Mouse (Mus musculus) right cerebral cortex, postnatal 36 days (tissue): ENCODE results near the gene Nxn.

Experiments used
- DNase-seq, 2 experiments: peaks; one replicate each; pipeline ENCODE4 v3.0.0; 2022; ENCODE audit warnings: low spot score in 2 of 2, mixed read lengths in 1 of 2

Gene Nxn

DNA sequence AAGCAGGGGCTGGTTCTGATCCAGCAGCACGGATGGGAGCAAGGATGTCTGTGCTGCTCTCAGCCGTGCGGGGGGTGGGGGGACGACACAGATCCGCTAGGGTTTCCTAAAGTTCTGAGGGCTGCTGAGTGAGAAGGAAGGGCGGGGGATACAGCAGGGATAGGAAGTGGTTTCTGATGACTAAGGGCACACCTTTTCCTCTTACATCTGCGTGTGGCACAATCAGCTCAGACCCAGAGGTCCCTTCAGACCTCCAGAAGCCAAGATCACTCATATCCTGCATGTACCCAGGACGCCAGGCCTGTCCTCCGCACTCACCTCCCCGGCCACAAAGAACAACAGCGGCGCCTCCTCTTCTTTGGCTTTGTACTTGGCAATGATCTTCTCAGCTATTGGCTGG, 137.7 kb downstream of the Nxn start:
- no peak for DNase-seq

DNA sequence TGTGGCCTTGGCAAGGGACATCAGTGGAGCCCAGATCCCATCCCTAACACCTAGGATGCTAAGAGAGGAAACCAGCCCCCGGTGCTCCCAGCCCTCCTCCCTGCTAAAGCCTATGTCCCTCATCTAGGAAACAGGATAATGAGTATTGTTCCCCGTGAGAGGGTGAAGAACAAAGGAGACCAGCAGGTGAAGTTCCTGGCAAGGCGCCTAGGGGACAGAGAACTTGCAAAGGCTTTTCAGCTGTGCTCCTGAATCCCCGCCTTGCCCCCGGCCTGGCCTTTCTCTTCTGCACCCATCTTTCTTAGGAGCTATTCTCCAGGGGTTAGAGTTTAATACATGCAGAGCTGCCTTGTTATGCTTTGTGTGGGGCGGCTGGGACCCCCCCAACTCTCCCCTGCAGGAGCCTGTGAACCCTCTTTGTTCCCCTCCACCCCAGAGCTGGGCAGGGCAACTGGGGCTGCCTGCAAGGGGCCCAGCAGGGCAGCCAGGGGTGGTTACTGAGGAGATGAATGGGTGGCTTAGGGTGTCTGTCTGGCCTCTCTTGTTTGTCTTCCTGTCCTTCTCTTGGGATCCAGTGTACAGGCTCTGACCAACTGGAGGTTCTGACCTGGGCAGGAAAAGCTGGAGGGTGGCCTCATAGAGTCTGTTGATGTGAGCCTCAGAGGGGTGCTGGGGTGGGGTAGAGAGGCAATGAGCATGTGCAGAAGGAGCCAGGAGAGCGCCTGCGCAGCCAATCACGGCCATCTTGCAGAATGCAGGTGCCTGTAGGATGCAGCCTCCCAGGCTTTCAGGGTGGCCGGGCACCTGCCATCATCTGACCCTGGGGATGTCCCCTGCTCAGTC, 138.5 kb downstream of the Nxn start:
- no peak for DNase-seq

DNA sequence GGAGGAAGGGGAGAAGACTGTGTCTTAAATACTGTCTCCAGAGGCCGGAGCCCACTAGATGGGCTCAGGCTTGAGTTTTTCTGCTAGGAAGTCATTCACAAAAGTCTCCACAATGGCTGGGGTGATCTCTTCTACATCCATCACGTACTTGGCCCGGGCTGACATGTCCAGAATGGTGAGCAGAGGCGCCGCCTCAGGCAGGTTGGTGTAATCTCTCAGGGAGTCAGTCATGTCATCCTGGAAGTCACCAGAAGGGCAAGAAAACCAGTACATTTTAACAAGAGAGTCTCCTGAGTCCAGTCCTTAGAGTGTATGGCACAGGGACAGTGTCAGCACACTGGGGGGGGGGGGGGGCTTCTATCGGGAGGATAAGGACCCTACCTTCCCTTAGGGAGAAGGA, 140.4 kb downstream of the Nxn start:
- DNase-seq, result no peak

DNA sequence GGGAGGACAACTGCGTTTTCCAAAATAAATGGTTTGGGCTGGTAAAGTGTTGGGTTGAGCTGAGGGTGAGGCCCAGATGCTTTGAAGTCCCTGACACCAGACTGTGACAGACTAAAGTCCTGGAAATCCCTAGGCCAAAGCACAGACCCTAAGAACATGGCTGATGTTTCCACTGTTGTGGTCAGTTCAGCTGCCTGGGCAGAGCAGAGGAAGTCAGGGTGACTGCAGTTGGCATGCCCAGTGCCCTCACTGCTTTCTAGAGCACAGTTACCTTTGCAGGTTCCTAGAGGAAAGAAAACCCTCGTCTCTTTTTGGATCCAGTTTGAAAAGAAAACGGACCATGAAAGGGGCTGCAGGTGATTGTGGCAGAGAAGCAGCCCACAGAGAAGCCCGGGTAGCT, 141.6 kb downstream of the Nxn start:
- DNase-seq, result no peak

DNA sequence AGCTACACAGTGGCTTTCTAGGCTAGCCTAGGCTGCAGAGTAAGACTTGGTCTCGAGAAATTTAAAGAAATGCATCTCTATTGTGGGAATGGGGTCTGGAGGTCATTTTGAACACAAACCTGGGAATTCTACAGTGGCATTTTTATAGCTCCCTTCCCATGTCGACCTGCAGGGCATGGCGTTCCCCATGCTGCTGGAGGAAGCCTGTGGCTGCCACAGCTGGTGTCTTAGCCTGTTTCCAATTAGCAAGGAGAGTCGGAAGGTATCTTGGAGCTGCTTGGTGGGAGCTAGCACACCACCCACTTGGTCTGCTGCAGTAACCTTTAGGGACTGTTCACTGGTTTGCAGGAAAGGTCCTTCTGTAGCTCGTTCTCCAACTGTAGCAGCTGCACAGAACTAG, 142.8 kb downstream of the Nxn start:
- DNase-seq, result no peak

DNA sequence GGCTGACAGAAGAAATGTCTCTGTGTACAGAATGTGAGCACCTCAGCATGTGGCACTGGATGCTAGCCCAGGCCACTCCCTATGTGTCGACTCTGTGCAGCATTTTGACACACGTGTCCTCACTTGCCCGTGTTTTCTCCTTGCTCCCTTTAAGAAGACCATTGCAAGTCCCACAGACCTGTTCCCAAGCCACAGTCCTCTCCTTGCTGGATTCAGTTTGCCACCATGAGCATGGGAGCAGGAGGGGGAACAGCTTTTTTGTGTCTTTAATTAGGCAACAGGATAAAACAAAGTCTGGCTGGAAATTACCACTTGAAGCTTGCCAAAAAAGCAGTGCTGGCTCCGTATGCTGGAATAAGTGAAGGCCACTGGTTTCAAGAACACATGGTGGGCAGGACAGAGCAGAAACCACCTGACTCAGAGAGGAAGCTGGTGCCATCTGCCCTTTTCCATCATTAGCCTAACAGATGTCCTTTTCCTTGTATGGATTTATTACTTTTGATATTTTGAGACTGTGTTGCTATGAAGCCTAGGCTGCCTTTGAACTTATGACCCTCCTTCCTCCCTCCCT, 143.4 kb downstream of the Nxn start:
- no peak for DNase-seq

DNA sequence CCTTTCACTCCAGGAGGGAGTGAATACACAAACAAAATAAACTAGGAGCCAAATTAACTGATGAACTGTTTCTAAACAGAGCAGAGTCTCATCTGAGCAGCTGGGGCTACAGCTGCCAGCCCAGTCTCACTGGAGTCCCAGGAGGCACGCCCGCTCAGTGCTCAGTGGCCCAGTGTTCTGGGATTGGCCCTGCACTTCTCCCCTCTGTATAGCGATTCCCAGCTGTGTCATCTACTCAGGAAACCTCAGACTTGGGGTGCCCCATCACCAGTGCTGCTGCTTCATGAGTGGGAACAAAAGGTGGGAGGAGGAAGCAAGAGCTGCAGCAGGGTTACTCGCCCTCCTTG, 145.0 kb downstream of the Nxn start:
- DNase-seq, result no peak

DNA sequence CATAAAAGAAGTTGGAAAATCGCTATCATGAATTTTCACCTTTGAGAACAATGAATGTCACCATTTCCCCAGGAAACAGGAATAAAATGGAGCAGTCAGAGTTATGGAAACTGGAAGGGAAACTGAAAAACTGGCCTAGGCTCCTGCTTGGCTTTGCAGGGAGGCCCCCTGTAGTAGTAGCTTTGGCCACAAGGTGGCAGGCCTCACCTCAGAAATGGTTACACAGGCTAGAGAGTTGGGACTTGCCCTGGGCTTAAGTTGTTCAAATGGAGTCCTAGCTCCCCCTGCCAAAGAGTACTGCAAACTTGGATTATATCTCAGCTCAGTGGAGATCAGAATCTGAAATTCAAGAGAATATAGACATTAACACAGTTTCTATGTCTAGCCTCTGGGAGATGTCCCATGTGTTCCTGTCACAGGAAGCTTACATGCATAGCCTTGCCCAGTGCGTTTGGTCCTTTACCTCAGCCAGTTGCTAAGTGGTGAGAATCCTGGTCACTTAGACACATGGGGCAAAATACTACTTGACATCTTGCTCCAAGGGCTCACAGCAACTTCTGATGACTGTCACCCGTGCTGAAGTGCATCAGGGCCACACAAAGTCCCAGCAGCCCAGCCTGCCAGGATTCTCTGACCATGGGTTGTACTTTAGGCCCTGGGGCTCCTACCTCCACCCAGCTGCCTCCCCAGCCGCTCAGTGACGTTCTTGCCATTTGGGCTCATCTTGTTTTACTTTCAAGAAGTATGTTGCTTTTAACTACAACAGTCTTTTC, 145.6 kb downstream of the Nxn start:
- peak; percentile 67 to 77 for DNase-seq

DNA sequence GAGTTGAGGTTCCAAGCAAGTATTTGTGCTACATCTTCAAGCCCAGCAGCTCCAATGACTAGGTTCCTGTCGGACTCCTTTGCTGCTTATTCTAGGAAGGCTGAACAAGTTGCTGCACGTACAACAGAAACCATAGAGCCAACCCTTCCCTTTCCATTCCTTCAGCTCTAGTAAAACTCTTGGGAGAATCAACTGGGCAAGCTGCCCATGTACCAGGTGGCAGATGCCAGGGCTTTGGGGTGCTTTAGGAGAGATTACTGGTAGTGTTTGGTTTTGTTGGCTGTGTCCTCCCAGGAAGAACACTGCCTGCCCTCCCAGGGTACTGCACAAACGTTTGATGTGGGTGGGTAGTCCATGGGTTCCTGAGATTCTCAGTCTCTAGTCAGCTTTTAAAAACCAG, 146.9 kb downstream of the Nxn start:
- no peak for DNase-seq

DNA sequence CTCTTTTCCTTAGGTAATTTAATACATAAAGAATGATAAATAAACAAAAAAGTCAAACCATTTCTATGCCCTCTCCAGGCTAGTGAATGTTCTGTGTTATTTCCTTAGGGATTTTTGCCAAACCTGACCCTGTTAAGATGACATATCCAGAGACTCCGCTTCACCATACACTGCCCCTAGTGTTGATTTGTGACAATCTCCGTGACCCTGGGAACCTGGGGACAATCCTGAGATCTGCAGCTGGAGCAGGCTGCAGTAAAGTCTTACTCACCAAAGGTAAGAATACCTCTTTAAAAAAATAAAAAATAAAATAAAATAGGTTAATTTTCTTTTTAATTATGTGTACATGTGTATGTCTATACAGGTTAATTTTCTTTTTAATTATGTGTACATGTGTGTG, 151.7 kb downstream of the Nxn start:
- no peak for DNase-seq

DNA sequence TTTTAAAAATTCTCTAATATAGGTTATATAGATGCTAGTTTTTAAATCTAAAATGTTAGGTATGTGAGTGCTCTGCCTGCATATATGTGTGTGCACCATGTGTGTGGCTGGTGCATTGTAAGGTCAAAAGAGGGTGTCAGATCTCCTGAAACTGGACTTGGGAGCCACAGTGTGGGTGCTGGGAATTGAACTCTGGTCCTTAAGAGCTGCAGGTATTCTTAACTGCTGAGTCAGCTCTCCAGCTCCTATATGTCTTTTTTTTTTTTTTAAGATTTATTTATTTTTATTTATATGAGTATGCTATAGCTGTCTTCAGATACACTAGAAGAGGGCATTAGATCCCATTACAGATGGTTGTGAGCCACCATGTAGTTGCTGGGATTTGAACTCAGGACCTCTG, 152.5 kb downstream of the Nxn start:
- no peak for DNase-seq

DNA sequence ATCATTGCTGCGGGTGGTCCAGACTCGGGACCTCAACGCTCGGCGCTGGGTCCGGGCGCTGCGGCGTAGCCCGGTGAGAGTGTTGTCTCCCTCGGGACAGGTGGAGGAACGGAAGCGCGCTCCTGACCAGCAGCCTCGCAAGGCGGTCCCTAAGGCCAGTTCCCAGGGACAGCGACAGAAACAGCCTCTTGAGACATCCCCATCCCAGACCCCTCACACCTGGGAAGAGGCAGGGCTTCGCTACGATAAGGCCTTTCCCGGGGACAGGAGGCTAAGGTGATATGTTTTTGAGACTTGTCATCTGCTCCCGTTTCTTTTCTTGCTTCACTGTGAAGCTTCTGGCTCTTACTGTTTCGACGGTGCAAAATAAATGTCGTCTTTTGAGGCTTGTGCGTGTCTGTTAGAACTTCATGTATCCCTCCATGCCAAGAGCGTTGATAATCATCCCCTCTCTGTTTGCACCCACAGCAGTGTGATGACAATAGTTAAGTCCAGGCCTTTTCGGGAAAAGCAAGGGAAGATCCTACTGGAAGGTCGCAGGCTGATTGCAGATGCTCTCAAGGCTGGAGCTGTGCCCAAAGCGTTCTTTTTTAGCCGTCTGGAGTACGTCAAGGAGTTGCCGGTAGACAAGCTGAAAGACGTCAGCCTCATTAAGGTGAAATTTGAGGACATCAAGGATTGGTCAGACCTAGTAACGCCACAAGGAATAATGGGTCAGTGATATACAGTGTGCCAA, 155.0 kb downstream of the Nxn start:
- DNase-seq, result no peak

DNA sequence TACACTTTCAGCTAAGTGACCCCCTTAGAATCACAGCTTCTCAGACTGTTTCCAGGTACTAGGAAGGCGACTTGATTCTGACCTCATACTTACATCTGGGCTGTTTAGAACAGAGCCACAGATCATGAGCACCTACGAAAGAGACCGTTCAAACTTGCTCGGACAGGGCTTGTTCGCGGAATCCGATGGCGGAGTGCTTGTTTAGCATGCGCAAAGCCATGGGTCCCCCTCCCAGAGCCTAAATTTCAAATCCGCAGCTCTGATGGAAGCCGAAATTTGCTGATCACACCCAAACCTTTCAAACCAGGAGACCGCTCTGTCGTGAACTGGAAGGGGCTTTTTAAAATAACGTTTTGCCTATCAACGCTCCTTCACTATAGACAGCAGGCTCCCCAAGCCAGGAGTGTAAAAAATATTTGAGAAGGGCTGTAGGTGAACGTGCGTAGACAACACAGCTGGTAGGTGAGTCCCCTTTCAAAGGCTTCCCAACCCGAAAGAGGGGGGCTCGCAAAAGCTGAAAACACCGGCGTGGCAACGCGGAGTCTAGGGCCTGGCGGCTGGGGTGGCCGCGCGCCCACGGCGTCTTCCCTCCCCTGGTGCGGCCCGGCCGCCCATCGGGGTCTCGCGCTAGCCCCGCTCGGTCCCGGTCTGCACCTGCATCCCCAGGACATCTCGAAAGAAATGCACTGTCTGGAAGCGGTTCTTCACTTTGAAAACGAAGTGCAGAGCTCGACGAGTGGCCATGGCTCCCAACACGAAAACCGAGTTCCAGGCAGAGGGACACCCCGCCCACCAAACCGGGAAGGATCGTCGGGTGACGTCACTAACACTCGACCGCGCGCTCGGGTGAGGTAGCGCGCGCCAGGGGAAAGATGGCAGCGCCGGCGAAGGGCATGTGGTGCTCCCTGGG, 155.8 kb downstream of the Nxn start, which contains the start of the genes Mrm3 and Glod4:
Gene Mrm3 (plus strand): TSS at position 815 of the 910 bp plus-strand sequence.
Gene Glod4 (minus strand): TSS at position 825 of the 910 bp plus-strand sequence.
- DNase-seq, result peak; percentile 82 to 83

DNA sequence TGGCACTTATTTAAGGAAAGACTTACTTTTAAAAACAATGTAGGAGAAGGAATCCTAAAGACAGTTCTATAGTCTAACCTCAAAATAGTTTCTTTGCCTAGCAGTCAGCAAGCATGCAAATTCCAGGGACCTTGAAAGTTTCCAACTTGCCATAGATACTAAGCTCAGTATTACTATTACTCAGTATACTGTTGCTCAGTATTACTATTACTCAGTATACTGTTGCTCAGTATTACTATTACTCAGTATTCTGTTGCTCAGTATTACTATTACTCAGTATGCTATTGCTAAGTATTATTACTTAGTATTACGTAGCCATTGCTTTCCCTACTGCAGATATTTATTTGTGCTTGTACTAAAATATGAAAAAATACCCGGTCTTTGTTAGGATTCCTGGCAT, 159.2 kb downstream of the Nxn start:
- no peak for DNase-seq

DNA sequence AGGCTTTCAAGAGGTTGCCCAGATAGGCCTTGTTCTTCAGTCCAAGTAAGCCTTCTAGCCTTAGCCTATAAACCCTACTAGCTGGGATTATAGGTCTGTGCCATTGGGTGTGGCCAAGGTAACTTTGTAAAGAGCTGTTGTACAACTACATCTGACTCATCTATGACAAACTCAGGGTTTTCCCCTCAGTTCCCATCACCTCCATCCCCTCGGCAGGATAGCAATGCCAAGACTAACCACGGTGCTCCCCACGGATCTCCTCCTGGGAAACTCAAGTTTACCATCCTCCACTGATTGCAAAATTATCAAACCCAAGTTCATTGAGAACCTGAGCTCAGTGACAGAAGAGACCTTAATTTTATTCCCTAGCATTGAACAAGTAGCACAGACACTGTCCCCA, 162.8 kb downstream of the Nxn start:
- DNase-seq, result no peak

DNA sequence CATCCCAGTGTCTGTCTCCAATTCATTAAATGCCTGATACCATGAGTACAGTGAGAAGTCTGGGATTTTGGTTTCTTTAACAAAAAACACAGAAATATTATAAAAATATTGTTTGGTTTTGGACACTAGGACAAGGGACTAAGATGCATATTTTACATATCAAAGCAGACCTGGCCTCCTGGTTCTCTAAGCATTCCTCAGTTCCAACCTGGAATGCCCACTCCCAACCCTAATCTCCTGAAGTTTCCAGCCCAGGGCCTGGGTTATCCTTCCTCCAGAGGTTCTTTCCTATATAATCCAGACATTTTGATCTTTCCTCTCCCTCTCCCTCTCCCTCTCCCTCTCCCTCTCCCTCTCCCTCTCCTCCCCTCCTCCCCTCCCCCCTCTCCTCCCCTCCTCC, 173.9 kb downstream of the Nxn start:
- DNase-seq, result no peak

DNA sequence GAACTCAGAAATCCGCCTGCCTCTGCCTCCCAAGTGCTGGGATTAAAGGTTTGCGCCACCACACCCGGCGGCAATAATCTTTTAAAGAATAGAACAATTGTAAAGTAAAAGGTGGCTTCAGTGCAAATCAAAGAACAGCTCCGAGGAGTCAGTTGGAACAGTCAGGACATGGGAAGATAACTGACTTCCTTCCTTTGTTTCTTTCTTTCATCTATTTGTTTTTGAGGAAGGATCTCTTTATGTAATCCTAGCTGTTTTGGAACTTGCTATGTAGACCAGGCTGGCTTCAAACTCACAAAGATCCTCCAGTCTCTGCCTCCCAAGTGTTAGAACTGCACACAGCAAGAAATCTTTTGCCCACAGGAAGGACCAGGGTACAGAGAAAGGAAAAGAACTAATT, 174.3 kb downstream of the Nxn start:
- no peak for DNase-seq

DNA sequence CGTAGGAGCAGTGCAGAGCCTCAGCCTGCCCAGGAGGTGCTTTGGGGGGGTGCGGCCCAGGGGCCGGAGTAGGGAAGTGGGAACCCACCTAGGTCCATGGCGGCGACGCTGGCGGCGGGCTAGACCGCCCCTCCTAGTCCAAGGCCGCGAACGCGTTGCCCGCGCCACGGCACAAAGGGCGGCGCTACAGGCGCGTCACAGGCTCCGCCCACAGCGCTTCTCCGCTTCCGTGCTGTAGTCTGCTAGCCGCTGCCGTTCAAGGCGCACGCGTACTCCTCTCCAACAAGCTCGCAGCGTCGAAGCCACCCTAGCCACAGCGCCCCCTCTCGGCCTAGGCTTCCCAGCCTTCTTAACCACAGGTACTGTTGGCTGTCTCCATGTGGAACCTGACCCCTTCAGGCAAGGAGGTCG, 181.5 kb downstream of the Nxn start, which contains the start of the genes Dbil5 and Gemin4:
Gene Dbil5 (plus strand): TSS at position 219 of the 411 bp plus-strand sequence.
Gene Gemin4 (minus strand): TSS at position 275 of the 411 bp plus-strand sequence.
- peak; percentile 96 for DNase-seq

DNA sequence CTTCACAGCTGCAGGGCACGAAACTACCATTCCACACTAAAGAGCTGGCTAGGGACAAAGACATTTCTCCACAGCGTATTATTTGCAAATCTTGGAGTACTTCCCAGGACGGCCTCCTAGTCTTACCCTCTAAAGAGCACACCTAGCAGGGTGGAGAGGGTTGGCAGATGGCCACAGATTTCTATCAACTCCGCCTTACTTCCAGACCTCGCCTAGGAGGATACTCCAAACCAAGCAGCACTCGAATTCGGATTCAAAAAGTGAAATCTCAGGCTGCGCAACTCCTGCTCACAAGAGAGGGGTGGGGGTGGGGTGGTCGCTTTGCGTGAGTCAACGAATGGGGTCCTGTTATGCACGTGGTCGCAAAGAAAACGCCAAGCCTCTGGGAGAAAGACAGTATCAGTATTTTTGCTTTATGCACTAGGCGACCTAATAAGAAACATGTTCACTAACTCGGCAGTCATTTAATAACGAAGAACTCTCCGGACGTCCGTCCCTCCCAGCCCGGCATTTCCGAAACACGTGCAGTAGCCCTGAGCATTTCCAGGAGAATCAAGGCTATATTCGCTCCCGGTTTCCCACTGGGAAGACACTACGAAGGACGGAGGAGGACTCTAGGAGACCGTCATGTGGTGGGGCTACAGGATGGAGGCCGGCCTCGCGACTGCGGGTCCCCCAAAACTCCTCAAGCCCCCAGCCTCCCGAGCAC, 182.1 kb downstream of the Nxn start:
- no peak for DNase-seq

DNA sequence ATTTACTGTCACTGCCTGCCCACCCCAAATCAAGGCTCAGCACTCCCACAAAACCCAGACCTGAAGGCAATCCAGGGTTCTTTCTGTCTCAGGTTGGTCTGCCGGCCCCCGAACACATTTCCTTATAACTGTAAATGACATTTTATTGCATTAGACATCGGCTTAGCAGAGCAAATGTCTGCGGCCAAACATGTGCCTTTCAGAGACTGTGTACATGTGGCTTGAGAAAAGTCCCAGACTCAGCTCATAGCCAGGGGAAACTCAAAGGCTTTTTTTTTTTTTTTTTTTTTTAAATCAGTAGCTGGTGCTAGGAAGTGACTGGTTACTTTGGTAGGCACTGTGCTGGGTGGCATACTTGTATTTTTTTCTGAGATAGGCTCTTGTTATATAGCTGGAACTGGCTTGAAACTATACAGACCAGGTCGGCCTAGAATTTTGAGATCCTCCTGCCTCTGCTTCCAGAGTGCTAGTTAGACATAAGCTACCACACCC, 182.8 kb downstream of the Nxn start:
- no peak for DNase-seq
